Mouse (Mus musculus): ENCODE data around the gene Slc43a2.
"Not testable (repeated sequence)": the region's sequence is repeated elsewhere in the genome, so short reads cannot be mapped to it uniquely, and the experiment has no call there.

The Slc43a2 gene

DNA sequence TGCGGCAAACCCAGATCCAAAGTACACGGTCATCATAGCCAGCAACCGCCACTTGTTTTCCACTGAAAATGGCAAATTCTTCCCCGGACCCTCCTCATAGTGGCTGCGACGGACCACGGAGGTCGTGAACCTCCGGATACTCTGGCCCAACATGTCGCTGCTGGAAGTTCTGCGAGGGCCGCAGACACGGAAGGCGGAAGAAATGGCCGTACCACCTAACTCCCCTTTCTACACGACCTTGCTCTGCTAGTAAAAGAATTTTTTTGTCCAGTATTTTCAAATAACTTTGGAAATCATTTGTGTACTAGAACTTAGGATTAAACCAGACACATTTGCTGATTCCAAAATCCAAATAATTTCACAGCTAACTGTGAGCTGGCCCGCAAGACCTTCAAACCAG is 68.3 kb downstream of the Slc43a2 start:
- not testable (repeated sequence) for DNase-seq (ENCODE audit: low read depth, low spot score)

DNA sequence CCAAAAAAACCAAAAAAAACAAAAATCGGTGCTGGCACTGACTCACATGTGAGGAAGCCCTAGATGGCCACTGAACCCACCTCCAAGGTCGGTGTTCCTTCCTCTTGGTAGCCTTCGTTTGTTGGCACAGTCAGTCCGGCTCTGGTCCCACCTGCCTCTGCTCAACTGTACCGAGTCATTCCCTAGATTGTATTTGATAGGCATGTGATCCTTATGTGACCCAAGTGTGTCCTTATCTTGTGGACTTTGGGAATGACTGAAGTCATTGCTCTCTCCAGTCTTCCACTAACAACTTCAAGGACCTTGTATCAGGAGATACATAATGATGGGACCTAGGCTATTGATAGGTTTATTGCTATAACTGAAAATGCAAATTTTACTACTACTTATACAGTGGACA is 73.3 kb downstream of the Slc43a2 start:
- DNase-seq (ENCODE audit: low read depth, low spot score), result no peak

DNA sequence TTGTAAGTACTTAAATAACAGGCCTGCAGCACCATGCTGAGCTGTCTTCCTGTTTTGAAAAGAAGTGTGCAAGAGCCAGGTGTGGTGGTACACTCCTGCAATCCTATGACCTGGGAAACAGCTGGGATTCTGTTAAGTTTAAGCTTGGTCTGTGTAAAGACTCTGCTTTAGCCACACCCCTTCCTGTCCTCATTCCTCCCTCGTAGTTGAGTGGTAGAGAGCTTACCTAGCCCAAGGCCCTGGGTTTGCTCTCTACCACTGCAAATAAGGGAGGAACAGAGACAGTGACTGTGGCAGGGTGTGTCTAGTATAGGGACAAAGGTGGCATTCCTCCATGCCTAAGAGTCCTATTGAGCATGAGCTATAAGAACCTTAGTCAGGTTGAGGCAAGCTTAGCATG is 73.8 kb downstream of the Slc43a2 start:
- no peak for DNase-seq (ENCODE audit: low read depth, low spot score)

DNA sequence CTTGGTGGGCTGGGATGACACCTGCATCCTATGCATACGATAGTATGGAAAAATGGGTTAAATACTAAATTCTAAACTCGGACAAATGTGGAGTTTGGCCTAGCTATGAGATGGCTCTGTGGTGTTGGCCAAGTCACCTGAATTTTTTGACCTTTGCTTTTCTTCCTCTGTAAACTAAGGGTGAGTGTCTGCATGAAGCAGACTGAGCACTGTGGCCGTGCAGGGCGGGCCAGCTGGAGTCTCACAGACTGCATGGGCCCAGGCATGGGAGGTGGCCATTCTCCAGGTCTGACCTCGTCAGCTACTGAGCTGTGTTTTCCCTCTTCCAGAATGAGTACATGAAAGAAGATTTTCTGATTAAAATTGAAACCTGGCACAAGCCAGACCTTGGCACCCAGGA is 77.3 kb downstream of the Slc43a2 start:
- DNase-seq (ENCODE audit: low read depth, low spot score), result no peak

DNA sequence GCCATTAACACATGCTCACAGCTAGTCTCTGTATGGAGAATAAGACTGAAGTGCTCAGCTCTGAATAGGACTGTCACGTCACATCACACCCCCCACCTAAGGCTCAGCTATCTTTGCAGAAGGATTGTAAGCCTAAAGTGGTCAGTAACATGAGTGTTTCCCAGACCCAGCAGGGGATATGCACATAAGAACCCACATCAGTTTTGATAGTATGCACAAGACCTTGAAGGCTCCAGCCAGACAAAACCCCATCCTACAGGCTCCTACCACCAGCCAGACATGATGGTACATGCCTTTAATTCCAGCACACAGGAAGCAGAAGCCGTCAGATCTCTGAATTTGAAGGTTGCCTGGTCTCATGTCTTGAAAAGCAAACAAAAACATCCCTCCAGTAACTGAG is 78.5 kb downstream of the Slc43a2 start:
- DNase-seq (ENCODE audit: low read depth, low spot score), result no peak

DNA sequence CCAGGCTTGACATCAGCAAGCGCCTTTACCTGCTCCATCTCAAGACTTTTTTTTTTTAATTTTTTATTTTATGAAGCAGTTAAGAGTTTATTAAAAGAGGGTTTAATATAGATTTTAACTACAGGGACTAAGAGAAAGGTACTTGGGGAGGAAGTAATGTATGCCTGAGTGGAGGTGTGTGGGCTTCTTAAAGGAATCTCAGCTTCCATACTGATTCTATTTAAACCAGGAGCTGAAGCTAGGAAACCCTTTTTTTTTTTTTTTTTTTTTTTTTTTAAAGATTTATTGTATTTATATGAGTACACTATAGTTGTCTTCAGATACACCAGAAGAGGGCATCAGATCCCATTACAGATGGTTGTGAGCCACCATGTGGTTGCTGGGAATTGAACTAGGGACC is 83.3 kb downstream of the Slc43a2 start:
- DNase-seq (ENCODE audit: low read depth, low spot score), result no peak

DNA sequence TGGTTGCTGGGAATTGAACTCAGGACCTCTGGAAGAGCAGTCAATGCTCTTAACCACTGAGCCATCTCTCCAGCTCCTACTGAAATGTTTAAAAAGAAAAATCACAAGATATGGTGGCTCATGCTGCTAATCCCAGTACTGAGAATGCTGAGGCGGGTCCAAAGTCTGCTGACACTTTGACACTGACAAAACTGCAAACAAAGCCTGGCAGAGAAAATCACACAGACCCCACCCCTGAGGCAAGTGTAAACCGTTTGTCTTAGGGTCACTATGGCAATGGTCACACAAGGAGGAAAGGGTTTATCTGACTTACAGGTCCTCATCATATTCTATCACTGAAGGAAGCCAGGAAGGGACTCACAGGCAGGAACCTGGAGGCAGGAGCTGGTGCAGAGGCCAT is 84.1 kb downstream of the Slc43a2 start:
- DNase-seq (ENCODE audit: low read depth, low spot score), result no peak

DNA sequence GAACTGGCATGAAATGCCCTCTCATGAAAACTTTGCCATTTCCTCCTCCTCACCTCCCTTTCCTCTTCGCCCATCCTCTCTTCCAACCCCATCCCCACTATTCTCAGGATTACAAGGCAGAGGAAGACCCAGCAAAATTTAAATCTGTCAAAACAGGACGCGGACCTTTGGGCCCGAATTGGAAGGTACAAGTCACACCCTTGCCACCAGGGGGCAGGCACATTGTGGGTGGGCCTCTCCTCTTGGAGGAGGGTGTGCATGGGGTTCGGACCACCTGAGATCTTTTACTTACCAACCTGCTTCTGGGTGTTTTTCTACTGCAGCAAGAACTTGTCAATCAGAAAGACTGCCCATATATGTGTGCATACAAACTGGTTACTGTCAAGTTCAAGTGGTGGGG is 87.6 kb downstream of the Slc43a2 start:
- DNase-seq (ENCODE audit: low read depth, low spot score), result no peak

DNA sequence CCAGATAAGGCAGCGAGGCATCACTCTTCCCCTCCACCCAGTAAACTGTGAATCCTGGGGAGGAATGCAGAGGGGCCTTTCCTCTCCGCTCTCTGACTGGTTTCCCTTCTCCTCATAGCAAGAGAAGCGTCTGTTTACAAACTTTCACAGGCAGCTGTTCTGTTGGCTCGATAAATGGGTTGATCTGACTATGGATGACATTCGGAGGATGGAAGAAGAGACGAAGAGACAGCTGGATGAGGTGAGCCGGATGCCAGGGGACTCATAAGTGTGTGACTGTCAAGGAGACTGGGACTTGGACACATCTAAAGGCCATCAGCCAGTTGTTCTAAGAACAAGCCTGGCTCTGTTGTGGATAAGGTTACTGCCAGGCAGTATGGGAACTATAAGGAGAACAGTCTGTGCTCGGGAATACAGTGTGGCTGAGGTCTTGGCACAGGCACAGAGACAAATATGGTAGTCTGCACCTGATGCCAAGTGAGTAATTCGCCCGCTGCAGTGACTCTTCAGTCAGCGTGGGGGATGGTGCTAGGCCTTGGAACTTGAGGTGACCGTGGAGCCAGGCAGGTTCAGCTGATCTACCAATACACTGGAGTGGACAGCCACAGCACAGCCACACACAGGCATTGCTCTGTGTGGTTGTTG is 88.8 kb downstream of the Slc43a2 start:
- DNase-seq (ENCODE audit: low read depth, low spot score), result no peak

DNA sequence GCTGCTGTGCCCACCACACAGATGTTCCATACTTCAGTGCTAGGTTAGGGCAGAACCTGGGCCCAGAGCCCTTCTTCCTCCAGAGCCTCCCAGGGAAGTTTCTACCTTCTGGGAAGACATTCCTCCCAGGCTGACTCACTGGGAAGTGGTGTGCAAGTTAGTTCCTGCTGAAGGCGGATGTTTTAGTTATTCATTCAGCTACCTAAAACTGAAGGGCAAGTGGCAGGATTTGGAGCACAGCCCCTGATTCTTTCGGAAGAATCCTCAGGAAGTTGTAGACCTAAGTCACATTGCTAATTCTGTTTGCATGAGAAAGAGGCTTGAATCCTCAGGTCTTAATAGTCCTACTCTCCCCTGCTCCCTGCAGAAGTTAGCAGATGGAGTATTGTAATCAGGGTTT is 89.9 kb downstream of the Slc43a2 start:
- DNase-seq (ENCODE audit: low read depth, low spot score), result no peak

DNA sequence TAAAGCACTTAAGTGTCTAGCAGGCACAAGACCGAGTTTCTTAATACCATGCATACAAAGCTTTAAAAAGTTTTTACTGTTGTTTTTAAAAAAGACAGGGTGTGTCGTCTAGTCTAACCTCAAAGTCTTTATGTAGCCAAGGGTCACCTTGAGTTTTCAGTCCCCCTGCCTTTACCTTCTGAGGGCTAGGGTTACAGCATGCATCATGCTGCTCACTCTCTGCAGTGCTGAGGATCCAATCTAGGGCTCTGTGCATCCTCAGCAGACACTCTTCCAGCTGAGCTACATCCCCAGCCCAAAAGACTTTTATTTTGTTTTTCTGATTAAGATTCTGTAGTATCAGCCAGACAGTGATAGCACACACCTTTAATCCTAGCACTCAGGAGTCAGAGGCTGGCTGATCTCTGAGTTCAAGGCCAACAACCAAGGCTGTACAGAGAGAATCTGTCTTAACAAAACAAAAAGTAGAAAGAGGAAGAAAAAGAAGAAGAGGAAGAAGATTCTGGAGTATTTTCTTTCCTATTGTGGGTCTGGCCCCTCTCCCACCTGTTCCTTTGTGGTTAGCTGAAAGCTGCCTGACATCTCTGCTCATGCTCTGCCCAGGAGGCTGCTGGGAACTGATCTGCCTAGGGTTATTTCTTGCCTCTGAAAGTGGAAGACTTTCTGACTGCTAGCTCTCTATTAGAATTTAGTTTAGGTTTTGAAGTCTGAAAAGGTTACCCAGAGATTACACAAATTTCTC is 91.3 kb downstream of the Slc43a2 start:
- no peak for DNase-seq (ENCODE audit: low read depth, low spot score)

DNA sequence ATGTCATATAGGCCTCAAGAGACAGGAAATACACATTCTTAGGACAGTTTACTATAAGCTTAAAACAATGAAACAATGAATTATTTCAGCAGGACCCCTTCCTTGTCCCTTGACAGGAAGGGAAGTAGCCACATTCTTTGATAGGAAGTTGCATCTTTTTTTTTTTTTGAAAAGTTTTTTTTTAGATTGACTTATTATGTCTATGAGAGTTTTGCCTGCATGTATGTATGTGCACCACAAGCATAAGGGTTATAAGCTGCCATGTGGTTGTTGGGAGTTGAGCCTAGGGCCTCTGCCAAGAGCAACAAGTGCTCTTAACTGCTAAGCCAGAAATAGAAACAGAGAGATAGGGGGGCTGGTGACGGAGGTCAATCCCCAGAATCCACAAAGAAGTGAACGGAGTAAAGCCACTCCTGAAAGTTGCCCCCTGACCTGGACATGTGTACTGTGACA is 92.6 kb downstream of the Slc43a2 start:
- DNase-seq (ENCODE audit: low read depth, low spot score), result no peak

DNA sequence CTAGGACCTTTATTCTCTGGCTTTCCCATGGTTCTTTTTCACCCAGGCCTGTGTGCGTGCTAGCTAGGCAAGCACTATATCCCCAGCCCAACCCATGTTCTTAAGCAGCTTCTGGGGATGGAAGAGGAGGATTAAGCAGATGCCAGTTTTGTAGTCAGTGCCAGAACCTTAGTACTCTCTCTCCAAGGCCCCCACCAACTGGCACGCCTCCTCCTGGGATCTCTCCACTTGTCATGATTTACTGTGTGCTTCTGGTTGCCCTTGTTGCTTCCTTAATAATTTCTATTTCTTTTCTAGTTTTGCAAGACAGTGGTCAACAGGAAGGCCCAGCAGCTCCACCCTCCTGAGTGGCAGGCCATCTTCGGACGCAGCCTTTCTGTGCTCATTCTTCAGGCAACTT is 94.3 kb downstream of the Slc43a2 start:
- DNase-seq (ENCODE audit: low read depth, low spot score), result no peak

Measured in mesoderm, embryonic 11.5 days (tissue).